In the genomic region with DNA sequence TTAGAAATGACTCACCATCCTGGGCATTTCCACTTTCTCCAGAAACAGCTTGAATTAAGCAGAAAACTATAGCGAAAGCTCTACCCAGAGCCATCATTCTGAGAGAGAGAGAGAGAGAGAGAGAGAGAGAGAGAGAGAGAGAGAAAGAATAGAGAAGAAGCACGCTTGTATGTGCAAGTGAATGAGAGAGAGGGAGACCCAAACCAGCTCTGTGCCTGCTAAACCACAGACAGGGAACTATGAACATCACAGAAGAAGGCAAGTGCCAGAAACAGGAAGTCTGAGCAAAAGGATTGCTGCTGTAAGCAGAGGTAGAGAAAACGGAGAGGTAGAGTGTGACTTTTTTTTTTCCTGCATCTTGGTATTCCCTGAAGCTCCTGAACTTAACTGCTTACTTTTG, we compare ENCODE assay signal across 16 mouse cellular contexts. TPM values are rescaled to one million over a fixed set of nuclear protein-coding genes. Genes with fewer than 3 reads are reported as not detected.
DNase-seq lines count a peak whose midpoint lies in the region; ATAC-seq and TF ChIP-seq lines count a peak whose summit lies in the region.
"Had no signal": no experiment of that assay in that cellular context is flagged by ENCODE, and none has a peak within 500 bp of the region (broad histone marks: within the 10 kb centered on the region; RNA-seq: fewer than 3 reads in every experiment).

No protein-coding gene starts in this region.

- H3K4me1 ChIP-seq in liver, postnatal 0 days (ENCODE audit: insufficient read depth), result no peaks in the 10 kb centered on the region
- H3K4me1 ChIP-seq in bone marrow, adult 2 months (ENCODE audit: control insufficient read depth, insufficient read depth, low read length), result no peaks in the 10 kb centered on the region; the same call in 1 of the 2 replicates
- peaks cover 19% of the 10 kb centered on the region for H3K4me1 ChIP-seq in megakaryocyte, embryonic 14.5 days
- no peaks in the 10 kb centered on the region for H3K4me1 ChIP-seq in forebrain, embryonic 13.5 days
- H3K4me1 ChIP-seq: hindbrain, embryonic 15.5 days; limb, embryonic 15.5 days; midbrain, embryonic 13.5 days; neural tube, embryonic 12.5 days had no signal

- H3K36me3 ChIP-seq in liver, postnatal 0 days (replicated peaks; ENCODE audit: insufficient read depth, low read length), result no peaks in the 10 kb centered on the region
- no peaks in the 10 kb centered on the region for H3K36me3 ChIP-seq in megakaryocyte, embryonic 14.5 days (replicated peaks; ENCODE audit: low read length)
- H3K36me3 ChIP-seq in forebrain, embryonic 13.5 days (ENCODE audit: poor library complexity, severe bottlenecking), result no peaks in the 10 kb centered on the region
- H3K36me3 ChIP-seq: hindbrain, embryonic 15.5 days; limb, embryonic 15.5 days; midbrain, embryonic 13.5 days; neural tube, embryonic 12.5 days had no signal

- H3K9ac ChIP-seq in liver, postnatal 0 days (replicated peaks), result no peak overlapping the region
- no peak overlapping the region for H3K9ac ChIP-seq in forebrain, embryonic 13.5 days
- H3K9ac ChIP-seq: hindbrain, embryonic 15.5 days; limb, embryonic 15.5 days; lung, embryonic 14.5 days; midbrain, embryonic 13.5 days; neural tube, embryonic 12.5 days had no signal

- TF ChIP-seq EP300 in liver, postnatal 0 days (IDR thresholded peaks at IDR 0.05; ENCODE audit: low read depth), result no peak

- TF ChIP-seq CTCF in liver, postnatal 0 days (IDR thresholded peaks at IDR 0.05; ENCODE audit: low read depth), result no peak
- no peak for TF ChIP-seq CTCF in bone marrow, adult 2 months (IDR thresholded peaks at IDR 0.05; ENCODE audit: control insufficient read depth, insufficient read depth, low read length)

- no peaks in the 10 kb centered on the region for H3K27me3 ChIP-seq in liver, postnatal 0 days (ENCODE audit: insufficient read depth, low read length)
- no peaks in the 10 kb centered on the region for H3K27me3 ChIP-seq in megakaryocyte, embryonic 14.5 days (replicated peaks)
- no peaks in the 10 kb centered on the region for H3K27me3 ChIP-seq in forebrain, embryonic 13.5 days
- H3K27me3 ChIP-seq: hindbrain, embryonic 15.5 days; limb, embryonic 15.5 days; midbrain, embryonic 13.5 days; neural tube, embryonic 12.5 days had no signal

- H3K4me2 ChIP-seq in liver, postnatal 0 days (ENCODE audit: low read depth, low read length), result no peak overlapping the region
- no peak overlapping the region for H3K4me2 ChIP-seq in forebrain, embryonic 13.5 days
- H3K4me2 ChIP-seq: hindbrain, embryonic 15.5 days; limb, embryonic 15.5 days; lung, embryonic 14.5 days; midbrain, embryonic 13.5 days; neural tube, embryonic 12.5 days had no signal

- no peak for DNase-seq in liver, postnatal 0 days
- DNase-seq in liver, result no peak
- DNase-seq in thymus, postnatal 14 days, result peak; percentile 52
- DNase-seq in c-Kit-positive CD71-positive TER-119-positive erythroid progenitor cells, embryonic 14.5 days (ENCODE audit: low spot score), result no peak
- DNase-seq: cerebellum, adult 9-11 months; kidney, adult 9 months; lung, embryonic 14.5 days; retina, postnatal 1 day had no signal

- 38% methylated on average over 3 of the region's 3 CpGs for WGBS in liver, postnatal 0 days (ENCODE audit: insufficient replicate concordance)
- 6% methylated on average over 3 of the region's 3 CpGs for WGBS in bone marrow, adult 2 months
- WGBS in forebrain, embryonic 13.5 days, result 91% methylated on average over 3 of the region's 3 CpGs

- no peaks in the 10 kb centered on the region for H3K9me3 ChIP-seq in liver, postnatal 0 days (ENCODE audit: low read length)
- H3K9me3 ChIP-seq in megakaryocyte, embryonic 14.5 days, result no peaks in the 10 kb centered on the region
- H3K9me3 ChIP-seq in forebrain, embryonic 13.5 days (replicated peaks), result no peaks in the 10 kb centered on the region
- H3K9me3 ChIP-seq: hindbrain, embryonic 15.5 days; limb, embryonic 15.5 days; midbrain, embryonic 13.5 days; neural tube, embryonic 12.5 days had no signal

- ATAC-seq in liver, postnatal 0 days, result no peak
- no peak for ATAC-seq in forebrain, embryonic 13.5 days
- ATAC-seq in megakaryocyte-erythroid progenitor cell, adult 5-6 weeks (replicated peaks; ENCODE audit: low FRiP score, low TSS enrichment, poor library complexity, severe bottlenecking), result no peak
- ATAC-seq: midbrain, embryonic 13.5 days had no signal

- TF ChIP-seq POLR2A in bone marrow, adult 2 months (IDR thresholded peaks at IDR 0.05; ENCODE audit: borderline replicate concordance, control insufficient read depth, low read depth, low read length), result no peak

- H3K27ac ChIP-seq in liver, postnatal 0 days (ENCODE audit: low read depth), result no peak overlapping the region
- H3K27ac ChIP-seq in bone marrow, adult 2 months (ENCODE audit: control insufficient read depth, insufficient read depth, low read depth, low read length, poor library complexity), result no peak overlapping the region; the same call in 1 of the 2 replicates
- H3K27ac ChIP-seq in forebrain, embryonic 13.5 days, result no peak overlapping the region
- H3K27ac ChIP-seq: hindbrain, embryonic 15.5 days; limb, embryonic 15.5 days; midbrain, embryonic 13.5 days; neural tube, embryonic 12.5 days had no signal

- H3K4me3 ChIP-seq in liver, postnatal 0 days (ENCODE audit: low read depth, low read length), result peak overlapping the region; percentile 26
- H3K4me3 ChIP-seq in bone marrow, adult 2 months (replicated peaks; ENCODE audit: control insufficient read depth, low read depth, low read length), result peak overlapping the region; percentile 9
- H3K4me3 ChIP-seq in megakaryocyte, embryonic 14.5 days (replicated peaks), result peak overlapping the region; percentile 28
- H3K4me3 ChIP-seq in forebrain, embryonic 13.5 days, result no peak overlapping the region
- H3K4me3 ChIP-seq: hindbrain, embryonic 15.5 days; limb, embryonic 15.5 days; midbrain, embryonic 13.5 days; neural tube, embryonic 12.5 days had no signal

RNA-seq across cellular contexts. Expression of a gene that starts 0.3 kb away (rescaled TPM):
- 3.7 and 5.4 TPM in 2 replicates for polyA plus RNA-seq in liver, postnatal 0 days (2015; fragmentation: Nextera tagmentation; extraction: Ambion mirVana)
- polyA plus RNA-seq in bone marrow, adult 2 months (2011; ENCODE audit: insufficient read depth, insufficient read length, low replicate concordance, missing spikeins), result 12.1 and 14.5 TPM in 2 replicates
- polyA plus RNA-seq in megakaryocyte, embryonic 14.5 days (2012; ENCODE audit: insufficient read depth, low replicate concordance), result 0.44 and 0.47 TPM in 2 replicates
- polyA plus RNA-seq in forebrain, embryonic 13.5 days (2015; fragmentation: Nextera tagmentation; extraction: Ambion mirVana), result not detected in 2 replicates
- 4.2 and 8.8 TPM in 2 replicates for total RNA-seq in megakaryocyte-erythroid progenitor cell, adult 5-6 weeks (2014; fragmentation: Nextera tagmentation)
- total RNA-seq in megakaryocyte-erythroid progenitor cell, adult 5-6 weeks (2017), result 0.69 and 6.0 TPM in 2 replicates
- polyA plus RNA-seq: neural tube, embryonic 12.5 days had no signal
